Mouse (Mus musculus): ENCODE measurements around the gene Fam163b. TPM values are rescaled to one million over a fixed set of nuclear protein-coding genes. Genes with fewer than 3 reads are reported as not detected.

Fam163b gene
- polyA plus RNA-seq, 1 experiment from 2014 or later, result 0.31 TPM

GRCm38 (mm10) chr2:27128990-27129389, 13.3 kb downstream of the Fam163b start:
- H3K36me3 ChIP-seq, result no peaks in the 10 kb centered on the region
- no peaks in the 10 kb centered on the region for H3K9me3 ChIP-seq (replicated peaks)
- H3K27me3 ChIP-seq, result no peaks in the 10 kb centered on the region
- H3K4me2 ChIP-seq (replicated peaks), result no peak overlapping the region
- H3K9ac ChIP-seq, result no peak overlapping the region
- ATAC-seq (ENCODE audit: insufficient number of reproducible peaks, low FRiP score, low TSS enrichment, low read depth), result no peak
- H3K4me3 ChIP-seq (replicated peaks), result no peak overlapping the region
- no peaks in the 10 kb centered on the region for H3K4me1 ChIP-seq
- 52% methylated on average over 3 of the region's 3 CpGs for WGBS
- no peak overlapping the region for H3K27ac ChIP-seq (replicated peaks)

DNA sequence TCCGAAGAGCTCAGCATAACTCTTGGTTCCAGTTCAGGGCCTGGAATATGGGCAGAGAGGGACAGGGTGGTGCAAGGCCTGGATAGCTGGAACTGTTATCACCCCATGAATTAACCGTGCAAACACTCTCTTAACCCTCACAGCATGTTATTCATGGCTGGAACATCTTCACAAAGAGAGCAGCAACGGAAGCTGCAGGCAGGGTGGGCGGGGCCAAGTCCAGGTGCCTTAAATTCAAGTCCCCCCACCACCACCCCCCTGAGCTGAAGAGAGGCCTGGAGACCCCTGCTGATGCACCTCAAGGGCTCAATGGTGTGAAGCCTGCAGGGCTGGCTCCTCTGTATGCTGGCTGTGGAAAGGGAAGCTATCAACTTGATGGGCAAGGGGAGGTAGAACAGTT, 15.8 kb downstream of the Fam163b start:
- H3K4me3 ChIP-seq (replicated peaks), result no peak overlapping the region
- H3K27ac ChIP-seq (replicated peaks), result no peak overlapping the region
- H3K9me3 ChIP-seq (replicated peaks), result no peaks in the 10 kb centered on the region
- WGBS, result 62% methylated on average over 4 of the region's 4 CpGs
- no peak for ATAC-seq (ENCODE audit: insufficient number of reproducible peaks, low FRiP score, low TSS enrichment, low read depth)
- H3K4me1 ChIP-seq, result peaks cover 15% of the 10 kb centered on the region
- H3K36me3 ChIP-seq, result no peaks in the 10 kb centered on the region
- H3K9ac ChIP-seq, result no peak overlapping the region
- H3K27me3 ChIP-seq, result no peaks in the 10 kb centered on the region
- no peak overlapping the region for H3K4me2 ChIP-seq (replicated peaks)

DNA sequence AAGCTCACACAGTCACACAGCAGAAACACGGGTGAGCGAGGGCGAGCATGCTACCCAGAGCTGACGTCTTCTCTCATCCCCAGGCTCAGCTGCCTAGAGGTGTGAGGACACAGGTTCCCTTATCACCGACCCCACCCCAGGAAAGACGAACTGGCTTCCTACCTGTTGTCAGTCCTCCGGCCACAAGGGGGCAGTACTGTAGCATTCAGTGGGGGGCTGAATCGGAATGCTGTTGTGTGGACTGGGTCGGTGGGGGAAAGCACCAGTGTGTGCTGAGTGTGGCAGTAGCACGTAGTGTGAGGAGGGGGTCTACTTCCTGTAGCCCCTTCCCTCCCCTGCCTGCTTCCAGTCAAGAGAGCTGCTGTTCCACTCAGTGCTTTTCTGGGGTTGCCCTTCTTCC, 16.3 kb downstream of the Fam163b start:
- Histone ChIP-seq H3K4me3 (replicated peaks) (no peak overlapping the region), H3K27me3 (no peaks in the 10 kb centered on the region), H3K9me3 (replicated peaks) (no peaks in the 10 kb centered on the region), H3K36me3 (no peaks in the 10 kb centered on the region), H3K27ac (replicated peaks) (no peak overlapping the region), H3K4me2 (replicated peaks) (no peak overlapping the region), H3K4me1 (peaks cover 20% of the 10 kb centered on the region), H3K9ac (no peak overlapping the region)
- no peak for ATAC-seq (ENCODE audit: insufficient number of reproducible peaks, low FRiP score, low TSS enrichment, low read depth)
- 36% methylated on average over 10 of the region's 10 CpGs for WGBS

GRCm38 (mm10) chr2:27123121-27123520, 19.2 kb downstream of the Fam163b start:
- peaks cover 37% of the 10 kb centered on the region for H3K4me1 ChIP-seq
- no peaks in the 10 kb centered on the region for H3K27me3 ChIP-seq
- 86% methylated on average over 4 of the region's 4 CpGs for WGBS
- no peaks in the 10 kb centered on the region for H3K36me3 ChIP-seq
- H3K4me2 ChIP-seq (replicated peaks), result no peak overlapping the region
- no peak for ATAC-seq (ENCODE audit: insufficient number of reproducible peaks, low FRiP score, low TSS enrichment, low read depth)
- H3K9ac ChIP-seq, result no peak overlapping the region
- H3K4me3 ChIP-seq (replicated peaks), result no peak overlapping the region
- no peaks in the 10 kb centered on the region for H3K9me3 ChIP-seq (replicated peaks)
- no peak overlapping the region for H3K27ac ChIP-seq (replicated peaks)

DNA sequence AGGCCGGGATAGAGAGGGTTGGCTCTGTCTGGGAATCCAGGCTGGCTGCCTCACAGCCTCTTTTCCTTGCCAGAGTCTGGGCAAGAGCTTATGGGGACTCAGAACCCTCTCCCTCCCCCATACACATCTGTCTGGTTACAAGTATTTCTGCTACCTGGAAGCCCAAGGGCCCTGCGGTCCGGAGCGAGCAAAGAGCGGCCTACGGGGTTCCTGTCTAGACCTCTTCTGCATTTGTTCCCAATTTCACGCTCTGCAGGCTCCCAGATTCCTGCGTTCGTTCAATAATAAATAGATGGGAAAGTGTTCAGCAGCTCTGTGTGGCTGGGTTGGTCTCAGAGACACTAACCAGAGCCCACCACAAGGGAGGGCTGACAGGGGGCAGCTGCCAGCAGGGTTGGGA, 19.7 kb downstream of the Fam163b start:
- Histone ChIP-seq H3K9me3 (replicated peaks) (no peaks in the 10 kb centered on the region), H3K9ac (no peak overlapping the region), H3K4me1 (peaks cover 37% of the 10 kb centered on the region), H3K27me3 (no peaks in the 10 kb centered on the region), H3K27ac (replicated peaks) (0 out of 2 replicates have a peak overlapping the region, but pooled peaks have one; percentile 12), H3K36me3 (no peaks in the 10 kb centered on the region), H3K4me3 (replicated peaks) (no peak overlapping the region), H3K4me2 (replicated peaks) (no peak overlapping the region)
- WGBS, result 23% methylated on average over 9 of the region's 9 CpGs
- no peak for ATAC-seq (ENCODE audit: insufficient number of reproducible peaks, low FRiP score, low TSS enrichment, low read depth)

GRCm38 (mm10) chr2:27121626-27122355, 20.5 kb downstream of the Fam163b start:
- Histone ChIP-seq H3K36me3 (no peaks in the 10 kb centered on the region), H3K9ac (no peak overlapping the region), H3K4me1 (peaks cover 37% of the 10 kb centered on the region), H3K9me3 (replicated peaks) (no peaks in the 10 kb centered on the region), H3K4me3 (replicated peaks) (no peak overlapping the region), H3K27me3 (no peaks in the 10 kb centered on the region), H3K27ac (replicated peaks) (0 out of 2 replicates have a peak overlapping the region, but pooled peaks have one; percentile 12), H3K4me2 (replicated peaks) (0 out of 2 replicates have a peak overlapping the region, but pooled peaks have one; percentile 8)
- peak; percentile 68; the same call in 1 of the 2 replicates for ATAC-seq (ENCODE audit: insufficient number of reproducible peaks, low FRiP score, low TSS enrichment, low read depth)
- WGBS, result 13% methylated on average over 9 of the region's 9 CpGs

DNA sequence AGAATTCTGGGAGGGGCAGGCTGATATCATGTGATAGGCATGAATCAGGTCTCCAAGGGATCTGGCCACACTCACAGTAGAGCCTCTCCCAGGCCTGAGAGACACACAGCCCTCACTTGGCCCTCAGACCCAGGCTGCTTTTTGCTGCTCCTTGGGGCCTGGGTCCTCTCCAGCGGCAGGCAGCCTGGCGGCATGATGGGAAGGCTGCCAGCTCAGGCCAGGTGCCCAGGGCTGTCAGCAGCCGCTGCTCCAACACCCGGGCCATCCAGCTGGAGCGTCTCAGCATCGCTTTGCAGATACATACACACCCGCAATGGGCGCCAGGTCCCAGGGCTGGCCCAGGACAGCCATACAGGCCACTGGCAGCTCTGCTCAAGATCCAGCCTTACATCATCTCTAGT, 22.1 kb downstream of the Fam163b start:
- 51% methylated on average over 8 of the region's 8 CpGs for WGBS
- Histone ChIP-seq H3K27me3 (no peaks in the 10 kb centered on the region), H3K4me3 (replicated peaks) (no peak overlapping the region), H3K9ac (no peak overlapping the region), H3K36me3 (no peaks in the 10 kb centered on the region), H3K9me3 (replicated peaks) (no peaks in the 10 kb centered on the region), H3K4me2 (replicated peaks) (no peak overlapping the region), H3K4me1 (peaks cover 37% of the 10 kb centered on the region), H3K27ac (replicated peaks) (no peak overlapping the region)
- no peak for ATAC-seq (ENCODE audit: insufficient number of reproducible peaks, low FRiP score, low TSS enrichment, low read depth)

- Histone ChIP-seq H3K4me1 (peaks cover 37% of the 10 kb centered on the region), H3K9me3 (replicated peaks) (no peaks in the 10 kb centered on the region), H3K9ac (no peak overlapping the region), H3K4me3 (replicated peaks) (no peak overlapping the region), H3K4me2 (replicated peaks) (no peak overlapping the region), H3K27ac (replicated peaks) (no peak overlapping the region), H3K27me3 (no peaks in the 10 kb centered on the region), H3K36me3 (no peaks in the 10 kb centered on the region)
- ATAC-seq (ENCODE audit: insufficient number of reproducible peaks, low FRiP score, low TSS enrichment, low read depth), result no peak
- 84% methylated on average over 2 of the region's 2 CpGs for WGBS
Measured at GRCm38 (mm10) chr2:27119766-27120165, 22.5 kb downstream of the Fam163b start.

DNA sequence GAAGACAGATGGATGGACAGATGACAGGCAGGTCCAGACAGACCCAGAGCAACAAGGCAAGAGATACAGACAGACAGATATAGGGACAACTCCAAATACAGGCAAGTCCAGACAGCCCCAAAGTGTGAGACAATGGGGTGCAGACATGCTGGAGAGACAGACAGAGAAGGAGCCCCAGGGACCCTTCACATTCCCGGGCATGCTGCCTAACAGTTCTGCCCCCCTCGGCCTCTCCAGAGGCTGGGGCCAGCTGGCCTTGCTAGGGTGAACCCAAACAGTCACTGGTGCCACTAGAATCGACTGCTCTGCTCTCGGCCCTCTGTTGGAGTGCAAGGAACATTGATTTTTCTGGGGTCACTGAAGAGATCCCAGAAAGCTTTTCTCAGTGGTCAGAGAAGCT, 23.8 kb downstream of the Fam163b start:
- Histone ChIP-seq H3K27ac (replicated peaks) (no peak overlapping the region), H3K4me2 (replicated peaks) (no peak overlapping the region), H3K4me1 (peaks cover 37% of the 10 kb centered on the region), H3K27me3 (no peaks in the 10 kb centered on the region), H3K9ac (no peak overlapping the region), H3K4me3 (replicated peaks) (no peak overlapping the region), H3K36me3 (no peaks in the 10 kb centered on the region), H3K9me3 (replicated peaks) (no peaks in the 10 kb centered on the region)
- no peak for ATAC-seq (ENCODE audit: insufficient number of reproducible peaks, low FRiP score, low TSS enrichment, low read depth)
- 50% methylated on average over 4 of the region's 4 CpGs for WGBS

DNA sequence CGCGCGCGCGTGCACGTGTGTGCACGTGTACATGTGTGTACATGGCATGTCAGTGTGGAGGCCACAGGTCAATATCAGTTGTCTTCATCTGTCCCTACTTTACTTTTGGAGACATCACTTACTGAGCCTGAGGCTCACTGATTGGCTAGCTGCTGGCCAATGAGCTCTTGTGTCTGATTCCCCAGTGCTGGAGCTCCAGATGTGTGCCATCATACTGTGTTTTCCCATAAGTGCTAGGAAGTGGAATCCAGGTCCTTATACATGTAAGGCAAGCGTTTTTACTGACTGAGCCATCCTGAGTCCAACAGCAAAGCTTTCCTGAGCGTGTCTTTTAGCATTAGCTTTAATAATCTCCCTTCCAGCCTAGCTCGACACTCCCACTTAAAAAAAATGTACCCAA, 28.1 kb downstream of the Fam163b start:
- no peak overlapping the region for H3K27ac ChIP-seq (replicated peaks)
- no peaks in the 10 kb centered on the region for H3K9me3 ChIP-seq (replicated peaks)
- WGBS, result 83% methylated on average over 10 of the region's 10 CpGs
- no peak overlapping the region for H3K9ac ChIP-seq
- no peak overlapping the region for H3K4me2 ChIP-seq (replicated peaks)
- no peak for ATAC-seq (ENCODE audit: insufficient number of reproducible peaks, low FRiP score, low TSS enrichment, low read depth)
- no peak overlapping the region for H3K4me3 ChIP-seq (replicated peaks)
- no peaks in the 10 kb centered on the region for H3K27me3 ChIP-seq
- H3K4me1 ChIP-seq, result peaks cover 1% of the 10 kb centered on the region; the same call in 1 of the 2 replicates
- H3K36me3 ChIP-seq, result no peaks in the 10 kb centered on the region

DNA sequence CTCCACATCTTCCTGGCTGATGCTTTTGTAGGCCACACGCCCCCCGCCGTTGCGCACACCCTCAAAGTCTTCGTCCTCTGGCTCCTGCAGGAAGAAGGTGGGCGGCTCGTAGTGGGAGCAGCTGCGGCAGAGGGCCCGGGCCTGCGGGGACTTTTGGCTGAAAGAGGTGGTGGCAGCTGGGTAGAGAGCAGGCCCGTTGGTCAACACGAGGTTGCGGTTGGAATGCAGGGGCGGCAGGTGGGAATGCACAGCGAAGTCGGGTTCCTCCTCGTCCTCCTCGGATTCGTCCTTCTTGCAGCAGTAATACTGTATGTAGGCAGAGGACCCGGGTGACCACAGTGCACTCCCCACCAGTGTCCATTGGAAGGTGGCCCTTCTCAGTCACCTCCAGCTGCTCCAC, 29.7 kb downstream of the Fam163b start:
- H3K4me2 ChIP-seq (replicated peaks), result no peak overlapping the region
- peaks cover 4% of the 10 kb centered on the region; the same call in 1 of the 2 replicates for H3K27me3 ChIP-seq
- H3K9me3 ChIP-seq (replicated peaks), result no peaks in the 10 kb centered on the region
- H3K4me1 ChIP-seq, result no peaks in the 10 kb centered on the region
- 82% methylated on average over 20 of the region's 20 CpGs for WGBS
- no peak overlapping the region for H3K9ac ChIP-seq
- H3K27ac ChIP-seq (replicated peaks), result no peak overlapping the region
- ATAC-seq (ENCODE audit: insufficient number of reproducible peaks, low FRiP score, low TSS enrichment, low read depth), result peak; percentile 37; the same call in 1 of the 2 replicates
- no peak overlapping the region for H3K4me3 ChIP-seq (replicated peaks)
- H3K36me3 ChIP-seq, result no peaks in the 10 kb centered on the region

DNA sequence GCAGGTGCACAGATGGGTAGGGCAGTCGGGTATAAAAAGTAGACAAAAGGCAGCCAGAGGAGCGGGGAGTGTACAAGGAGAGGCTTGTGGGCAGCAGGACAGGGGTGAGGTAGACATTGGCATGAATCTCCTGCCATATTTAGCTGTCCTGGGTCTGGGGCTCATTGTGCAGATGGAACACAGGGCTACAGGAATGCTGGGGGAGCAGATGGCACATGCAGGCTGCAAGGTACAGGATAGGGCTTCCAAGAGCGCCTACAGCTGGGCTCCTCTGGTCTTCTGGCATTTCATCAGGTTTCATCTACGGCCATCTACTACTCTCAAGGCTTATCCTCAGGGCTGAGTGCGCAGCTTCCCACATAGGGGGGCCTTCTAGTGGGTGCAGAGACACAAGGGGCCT, 33.2 kb downstream of the Fam163b start:
- Histone ChIP-seq H3K9ac (no peak overlapping the region), H3K4me2 (replicated peaks) (no peak overlapping the region), H3K27me3 (peaks cover 4% of the 10 kb centered on the region; the same call in 1 of the 2 replicates), H3K4me3 (replicated peaks) (no peak overlapping the region), H3K9me3 (replicated peaks) (no peaks in the 10 kb centered on the region), H3K4me1 (peaks cover 13% of the 10 kb centered on the region; the same call in 1 of the 2 replicates), H3K36me3 (no peaks in the 10 kb centered on the region), H3K27ac (replicated peaks) (no peak overlapping the region)
- no peak for ATAC-seq (ENCODE audit: insufficient number of reproducible peaks, low FRiP score, low TSS enrichment, low read depth)
- WGBS, result 78% methylated on average over 5 of the region's 5 CpGs
